Mouse (Mus musculus) cerebellum, postnatal 10 days (tissue): ENCODE results near the gene Rab34.

Experiments used
- DNase-seq, 2 experiments: peaks; one replicate each; pipeline ENCODE4 v3.0.0; 2021; ENCODE audit warnings: mixed read lengths in 2 of 2

The Rab34 gene

GRCm38 (mm10) chr11:78223586-78223985, 35.4 kb downstream of the Rab34 start:
- no peak for DNase-seq

- no peak for DNase-seq
These were observed 43.3 kb downstream of the Rab34 start for GRCm38 (mm10) chr11:78231518-78231917.

GRCm38 (mm10) chr11:78240193-78240857, 52.1 kb downstream of the Rab34 start:
- DNase-seq, result no peak
